Mouse (Mus musculus) gonadal fat pad, adult 2 months (tissue): ENCODE results near the gene Sh3rf1. TPM values are rescaled to one million over a fixed set of nuclear protein-coding genes. Genes with fewer than 3 reads are reported as not detected.

Source experiments
- DNase-seq: peaks from one replicate; pipeline ENCODE4 v3.0.0-alpha.2; 2012; ENCODE audit warnings: low read depth
- polyA plus RNA-seq: library from polyadenylated mRNA; depleted of rRNA; stranded (reverse); fragments of >200 nt; gene quantifications from 2 replicates; pipeline ENCODE4 v1.2.3, GENCODE M21; 2012

The Sh3rf1 gene
- polyA plus RNA-seq, 1 experiment, result 12.7 TPM

DNA sequence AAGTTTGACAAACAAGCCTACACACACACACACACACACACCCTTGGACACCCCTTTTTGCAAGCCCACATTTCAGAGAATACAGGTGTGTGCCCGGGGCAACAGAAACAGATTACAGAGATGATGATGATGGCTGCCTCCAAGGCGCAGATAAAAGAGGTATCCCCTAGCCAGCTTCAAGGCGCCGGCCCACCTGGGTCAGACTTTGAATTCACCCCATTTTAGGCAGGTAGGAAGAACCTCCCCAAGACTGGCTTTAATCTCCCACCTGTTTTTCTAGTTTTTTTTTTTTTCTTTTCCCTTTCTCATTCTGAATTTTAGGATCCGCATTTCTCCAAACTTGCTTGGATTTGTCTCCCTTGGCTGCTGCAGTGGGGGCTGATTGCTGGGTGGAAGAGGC is 389 bp upstream of the Sh3rf1 start:
- DNase-seq, result no peak

DNA sequence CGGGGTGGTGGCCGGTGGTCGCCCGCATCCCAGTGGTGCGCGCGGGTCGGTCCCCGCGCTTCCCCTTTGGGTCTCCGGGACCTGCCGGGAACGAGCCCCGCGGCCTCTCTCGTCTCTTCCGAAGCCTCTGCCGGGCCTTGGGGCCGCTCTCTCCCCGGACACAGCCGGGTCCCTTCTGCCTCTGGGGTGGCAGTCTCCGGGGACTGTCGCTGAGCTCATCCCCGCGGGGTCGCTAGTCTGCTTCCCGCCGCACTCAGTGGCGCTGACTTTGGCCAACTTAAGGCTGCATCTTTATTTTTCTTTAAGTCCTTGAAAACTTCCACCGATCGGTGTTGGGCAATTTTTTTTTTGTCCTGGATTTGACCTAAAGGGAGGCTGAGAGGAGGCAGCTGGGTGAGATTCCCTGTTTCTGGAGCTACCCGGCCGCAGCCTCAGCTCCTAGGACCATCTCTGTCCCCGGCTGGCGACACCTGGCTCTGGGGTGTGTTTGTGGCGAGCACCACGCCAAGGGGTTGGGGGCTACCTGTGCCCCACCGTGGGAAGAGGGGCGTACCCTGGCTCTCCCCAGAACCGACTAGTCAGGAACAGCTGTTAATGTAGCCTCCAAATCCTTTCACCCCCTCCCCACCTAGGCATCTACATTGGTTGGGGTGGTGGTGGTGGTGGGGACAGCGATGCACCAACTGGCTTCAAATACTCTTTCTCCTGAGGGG is 864 bp downstream of the Sh3rf1 start:
- no peak for DNase-seq

DNA sequence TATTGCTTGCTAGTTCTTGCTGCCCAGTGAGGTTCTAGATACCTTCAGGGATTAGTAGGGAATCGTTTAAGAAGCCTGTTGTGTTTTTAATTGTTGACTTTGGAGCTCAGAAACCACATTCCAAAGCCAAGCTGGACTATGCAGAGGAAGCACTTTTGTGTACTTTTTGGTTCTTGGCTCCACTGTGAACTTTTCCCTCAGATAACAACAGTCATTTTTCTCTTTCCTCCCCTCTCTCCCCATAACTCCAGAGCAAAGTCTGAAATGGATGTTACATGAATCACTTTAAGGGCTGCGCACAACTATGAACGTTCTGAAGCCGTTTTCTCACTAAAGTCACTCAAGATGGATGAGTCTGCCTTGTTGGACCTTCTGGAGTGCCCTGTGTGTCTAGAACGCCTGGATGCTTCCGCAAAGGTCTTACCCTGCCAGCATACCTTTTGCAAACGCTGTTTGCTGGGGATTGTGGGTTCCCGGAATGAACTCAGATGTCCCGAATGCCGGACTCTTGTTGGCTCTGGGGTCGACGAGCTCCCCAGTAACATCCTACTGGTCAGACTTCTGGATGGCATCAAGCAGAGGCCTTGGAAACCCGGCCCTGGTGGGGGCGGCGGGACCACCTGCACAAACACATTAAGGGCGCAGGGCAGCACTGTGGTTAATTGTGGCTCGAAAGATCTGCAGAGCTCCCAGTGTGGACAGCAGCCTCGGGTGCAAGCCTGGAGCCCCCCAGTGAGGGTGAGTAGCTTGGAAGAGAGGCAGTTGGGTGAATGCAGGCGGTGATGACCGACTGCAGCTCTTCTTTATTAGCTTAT is 2.1 kb downstream of the Sh3rf1 start:
- no peak for DNase-seq

DNA sequence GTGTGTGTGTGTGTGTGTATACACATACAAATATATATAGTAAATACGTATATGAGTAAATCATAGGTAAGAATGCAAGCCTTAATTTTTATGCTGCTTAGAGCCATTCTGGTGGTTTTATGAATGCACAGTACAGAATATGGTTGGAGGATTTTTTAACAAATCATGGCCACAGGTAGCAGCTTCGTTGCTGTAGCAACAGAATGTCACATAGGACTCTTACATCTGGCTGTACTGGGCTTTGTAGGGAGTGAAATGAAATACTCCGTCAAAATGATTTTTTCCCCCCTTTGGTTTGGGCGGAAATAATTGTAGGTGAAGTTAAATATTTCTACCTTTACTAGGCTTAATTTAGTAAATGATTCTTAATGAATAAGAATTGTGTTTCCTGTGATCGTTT is 3.0 kb downstream of the Sh3rf1 start:
- no peak for DNase-seq

DNA sequence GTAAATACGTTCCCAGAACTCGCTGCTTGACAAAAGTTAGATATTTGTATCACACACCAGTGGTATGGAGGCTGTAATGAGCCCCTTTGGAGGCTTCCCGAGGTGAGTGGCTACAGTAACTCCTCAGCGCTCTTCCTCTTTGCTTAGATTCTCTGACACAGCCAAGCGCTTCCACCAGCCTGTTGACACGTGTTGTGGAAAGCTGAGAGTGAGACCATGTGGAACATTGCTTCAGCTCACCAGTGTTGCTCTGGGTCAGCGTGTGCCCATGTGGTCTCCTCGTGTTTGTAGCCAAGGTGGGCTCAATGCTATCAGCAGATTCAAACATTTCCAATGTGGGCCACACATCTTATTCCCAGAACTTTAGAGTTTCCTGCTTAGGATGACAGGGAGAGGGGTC is 5.0 kb downstream of the Sh3rf1 start:
- no peak for DNase-seq

DNA sequence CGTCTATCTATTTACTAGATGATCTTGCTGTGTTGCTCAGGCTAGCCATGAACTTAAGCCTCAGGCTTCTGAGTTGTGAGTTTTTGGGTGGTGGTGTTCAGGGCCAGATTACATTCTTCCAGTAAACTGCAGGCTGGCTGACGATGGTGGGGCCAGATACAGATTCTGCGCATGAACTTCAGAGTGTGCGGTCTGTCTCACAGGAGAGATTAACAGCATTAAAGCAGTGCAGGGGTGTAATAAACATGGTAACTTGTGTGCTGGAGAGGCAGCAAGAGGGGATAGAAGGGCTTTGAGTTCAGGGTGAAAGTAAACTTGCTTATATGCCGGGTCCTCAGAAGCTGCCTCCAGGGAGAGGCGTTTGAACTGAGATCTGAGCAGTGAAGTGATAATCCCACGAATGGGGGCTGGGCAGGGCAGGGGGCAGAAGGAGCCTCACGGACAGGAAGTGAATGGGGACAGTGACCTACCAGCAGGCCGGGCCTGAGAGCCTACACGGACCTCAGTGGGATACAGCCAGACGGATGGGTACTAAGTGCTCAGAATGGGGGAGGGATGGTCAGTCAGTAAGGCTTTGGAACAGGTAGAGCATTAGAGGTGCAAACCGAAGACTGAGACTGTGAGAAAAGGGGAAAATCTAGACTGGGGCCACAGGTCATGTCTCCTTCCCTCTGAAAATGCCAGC is 6.0 kb downstream of the Sh3rf1 start:
- DNase-seq, result no peak

DNA sequence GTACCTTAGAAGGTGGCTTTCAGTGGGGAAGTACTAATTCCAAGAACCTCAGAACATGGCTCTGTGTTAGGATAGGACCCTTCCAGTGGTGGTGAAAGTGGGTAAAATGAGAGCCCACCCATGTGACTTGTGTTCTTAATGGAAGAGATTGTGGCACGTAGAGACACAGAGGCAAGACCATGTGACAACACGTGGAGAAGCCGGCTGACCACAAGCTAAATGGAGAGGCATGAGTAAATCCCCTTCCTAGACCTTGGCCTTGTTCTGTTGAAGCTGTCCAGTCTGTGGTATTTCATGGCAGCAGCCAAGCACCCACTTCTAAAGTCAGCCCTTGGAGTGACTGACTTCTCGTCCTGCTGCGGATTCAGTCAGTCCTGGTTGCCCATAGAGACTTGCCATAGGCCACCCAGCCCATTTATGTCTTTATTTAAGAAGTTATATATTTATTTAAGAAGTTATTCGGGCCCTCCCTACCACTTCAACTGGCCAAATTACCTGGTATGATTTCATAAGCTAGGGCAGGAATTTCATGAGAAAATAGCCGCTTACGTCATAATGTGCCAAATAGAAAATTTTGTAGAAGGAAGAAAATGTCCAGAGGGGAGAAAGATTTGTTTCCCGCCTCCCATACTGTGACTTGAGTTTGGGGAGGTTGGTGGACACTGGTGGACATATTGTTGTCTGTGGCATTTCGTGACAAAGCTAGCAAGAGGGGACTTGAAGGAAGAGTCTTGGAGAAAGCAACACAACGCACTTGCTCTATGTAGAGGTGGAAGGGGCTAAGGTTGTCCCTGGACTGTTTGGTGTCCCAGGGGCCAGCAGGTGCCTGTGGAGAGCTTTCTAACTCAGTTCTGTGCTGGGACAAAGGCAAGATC is 7.4 kb downstream of the Sh3rf1 start:
- no peak for DNase-seq

DNA sequence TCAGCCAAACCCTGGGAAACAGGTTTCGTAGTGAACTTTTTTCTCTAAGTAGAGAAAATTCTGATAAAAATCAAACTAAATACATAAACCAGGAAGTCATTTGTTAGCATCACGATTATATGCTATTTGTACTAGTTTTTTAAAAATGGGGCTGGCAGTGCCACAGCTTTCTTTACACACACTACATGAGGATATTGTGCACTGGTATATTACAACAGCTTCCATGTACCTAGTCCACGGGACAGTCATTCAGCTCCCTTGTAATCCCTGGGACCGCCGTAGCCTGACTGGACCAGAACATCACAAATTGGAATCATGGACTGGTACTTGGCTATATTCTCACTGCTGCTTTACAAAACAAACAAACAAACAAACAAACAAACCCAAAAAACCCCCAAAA is 11.8 kb downstream of the Sh3rf1 start:
- no peak for DNase-seq

DNA sequence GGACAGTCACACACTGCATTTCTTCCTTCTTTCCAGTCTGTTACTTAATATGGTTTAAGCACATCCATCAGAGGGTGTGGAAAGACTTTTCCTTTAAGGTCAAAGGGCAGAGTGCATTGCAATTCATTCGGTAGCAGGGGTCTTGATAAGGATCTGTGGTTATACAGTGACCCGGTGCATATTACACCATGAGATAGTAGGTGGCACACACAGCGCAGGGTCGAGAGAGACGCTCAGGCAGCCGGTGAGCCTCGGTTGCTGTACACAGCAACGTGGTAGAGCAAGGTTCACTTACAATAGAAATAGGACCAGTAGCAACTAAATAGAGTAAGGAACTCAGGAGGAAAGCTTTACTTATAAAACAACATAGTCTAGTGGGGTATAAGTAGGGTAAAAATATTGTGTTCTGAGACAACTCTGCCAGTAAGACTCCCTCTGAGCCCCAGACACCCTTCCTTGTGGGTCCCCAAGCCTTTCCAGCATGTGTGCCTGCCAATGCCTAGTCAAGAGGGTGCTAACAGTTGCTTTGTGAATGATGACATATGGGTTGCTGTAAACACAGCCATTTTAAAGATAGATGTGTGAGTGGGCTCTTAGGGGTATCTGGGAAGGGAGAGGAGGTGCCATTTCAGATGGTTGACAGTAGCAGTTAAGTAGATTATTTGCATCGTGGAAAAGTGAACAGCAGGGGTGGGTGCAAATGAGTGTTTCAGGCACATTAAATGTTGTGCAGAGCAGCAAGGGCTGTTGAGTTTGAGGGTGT is 13.0 kb downstream of the Sh3rf1 start:
- no peak for DNase-seq

DNA sequence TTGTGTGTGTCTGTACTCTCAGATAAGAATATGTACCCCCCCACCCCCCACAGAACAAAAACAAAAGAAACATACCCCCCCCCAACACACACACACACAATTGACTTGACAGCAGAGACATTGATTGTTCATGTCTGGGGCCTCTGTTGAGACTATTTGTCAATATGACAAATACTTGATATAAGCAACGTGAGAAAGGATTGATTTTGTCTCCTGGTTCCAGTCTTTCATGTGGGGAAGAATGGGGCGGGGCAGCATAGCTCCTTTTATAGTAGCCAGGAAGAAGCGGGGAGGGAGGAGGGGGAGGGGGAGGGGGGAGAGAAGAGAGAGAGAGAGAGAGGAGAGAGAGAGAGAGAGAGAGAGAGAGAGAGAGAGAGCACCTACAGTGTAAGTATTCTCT is 15.9 kb downstream of the Sh3rf1 start:
- DNase-seq, result no peak

DNA sequence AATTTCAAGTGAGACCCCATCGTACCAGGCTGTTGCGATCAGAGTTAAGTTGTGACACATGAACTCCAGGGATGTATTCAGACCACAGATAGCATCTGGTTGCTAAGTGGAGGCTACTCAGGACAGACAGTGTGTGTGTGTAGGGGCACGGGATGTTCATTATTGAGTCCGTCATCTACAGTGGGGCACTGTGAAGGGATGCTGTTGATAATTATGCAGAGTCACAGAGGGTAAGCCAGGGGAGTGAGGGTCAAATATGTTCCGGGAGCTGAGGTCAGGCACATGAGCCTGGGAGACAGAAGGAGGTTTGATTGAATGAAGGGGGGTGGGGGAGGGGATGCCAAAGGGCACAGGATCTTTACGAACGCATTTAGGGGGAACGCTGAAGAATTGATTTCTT is 17.6 kb downstream of the Sh3rf1 start:
- no peak for DNase-seq

DNA sequence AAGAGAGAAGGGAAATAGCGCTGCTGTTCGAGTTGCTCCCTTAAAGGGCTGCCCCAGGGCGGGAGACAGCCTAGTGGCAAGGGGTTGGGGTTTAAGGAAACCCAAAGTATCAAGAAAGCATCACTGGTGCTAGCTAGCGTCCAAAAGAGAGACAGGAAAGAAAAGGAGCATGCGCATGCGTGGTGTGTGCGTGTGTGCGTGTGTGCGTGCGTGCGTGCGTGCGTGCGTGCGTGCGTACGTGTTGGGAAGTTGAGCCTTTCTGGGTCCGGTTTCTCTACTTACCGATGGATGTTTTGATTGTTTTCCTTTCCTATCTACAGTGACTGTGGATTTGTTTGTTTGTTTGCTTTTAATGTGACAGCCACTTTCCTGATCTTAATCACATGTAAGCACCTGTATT is 19.2 kb downstream of the Sh3rf1 start:
- no peak for DNase-seq

DNA sequence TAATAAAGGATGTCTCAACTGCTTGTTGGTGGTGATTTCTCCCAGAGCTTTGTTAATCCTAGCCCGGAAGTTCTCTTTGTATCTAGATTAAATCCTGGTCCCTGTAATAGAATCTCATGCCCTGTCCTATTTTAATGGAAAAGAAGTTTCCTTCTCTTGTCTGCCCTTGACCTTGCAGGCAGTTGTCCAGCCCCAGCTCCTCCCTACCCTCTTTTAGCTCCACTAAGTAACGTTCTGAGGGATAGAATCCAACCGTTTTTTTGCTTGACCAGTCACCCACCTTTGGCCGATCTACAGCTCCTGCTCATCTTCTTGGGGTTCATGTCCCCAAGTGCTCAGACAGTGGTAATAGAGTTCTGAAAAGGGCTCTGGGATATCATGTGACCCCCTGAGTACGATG is 19.8 kb downstream of the Sh3rf1 start:
- DNase-seq, result no peak

DNA sequence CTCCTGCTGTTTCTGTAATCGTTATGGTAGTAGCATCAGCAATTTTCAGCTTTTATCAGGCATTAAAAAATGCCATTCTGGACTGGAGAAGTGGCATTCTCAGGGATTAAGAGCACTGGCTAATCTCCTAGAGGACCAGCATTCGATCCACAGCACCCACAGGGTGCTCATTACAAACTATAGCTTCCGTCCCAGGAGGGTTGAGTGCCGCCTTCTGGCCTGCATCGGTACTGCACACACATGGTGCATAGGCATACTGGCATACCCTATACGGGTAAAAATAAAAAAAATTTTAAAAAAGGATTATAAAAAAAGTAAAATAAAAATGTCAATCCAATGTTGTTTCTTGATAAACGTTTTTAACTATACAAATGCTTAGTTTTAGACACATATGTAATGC is 20.5 kb downstream of the Sh3rf1 start:
- no peak for DNase-seq

DNA sequence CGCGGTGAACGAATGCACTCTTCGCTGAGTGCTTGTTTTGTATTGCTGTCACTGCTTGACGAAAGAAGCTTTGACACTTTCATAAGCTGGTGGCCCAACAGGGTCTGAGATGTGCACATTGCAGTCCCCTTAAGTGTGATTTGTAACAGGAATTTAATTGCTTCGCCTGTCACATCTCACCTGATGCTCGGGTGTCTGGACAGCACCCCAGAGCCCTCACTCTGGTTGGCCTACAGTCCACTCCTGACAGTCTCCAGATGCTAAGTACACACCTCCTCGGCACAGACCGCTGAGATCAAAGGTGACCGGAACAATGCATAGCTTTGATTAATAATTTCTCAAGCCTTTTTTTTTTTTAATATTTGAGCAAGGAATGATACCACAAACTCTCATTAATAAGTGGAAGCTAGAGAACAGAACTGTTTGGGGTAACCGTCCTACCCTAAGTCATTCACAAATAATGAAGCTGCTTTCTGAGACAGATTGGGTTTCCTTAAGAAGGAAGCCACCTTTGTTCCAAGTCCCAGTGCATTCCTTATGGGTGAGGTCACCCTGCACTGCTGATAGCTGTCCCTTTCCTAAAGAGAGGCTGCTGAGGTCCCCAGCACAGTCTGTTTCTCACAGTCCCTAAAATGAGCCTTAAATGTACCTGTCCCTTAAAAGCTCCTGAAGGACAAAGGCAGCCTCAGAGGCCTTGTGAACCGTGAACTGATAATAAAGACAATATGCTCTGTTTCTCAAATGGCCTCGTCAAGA is 23.8 kb downstream of the Sh3rf1 start:
- no peak for DNase-seq

DNA sequence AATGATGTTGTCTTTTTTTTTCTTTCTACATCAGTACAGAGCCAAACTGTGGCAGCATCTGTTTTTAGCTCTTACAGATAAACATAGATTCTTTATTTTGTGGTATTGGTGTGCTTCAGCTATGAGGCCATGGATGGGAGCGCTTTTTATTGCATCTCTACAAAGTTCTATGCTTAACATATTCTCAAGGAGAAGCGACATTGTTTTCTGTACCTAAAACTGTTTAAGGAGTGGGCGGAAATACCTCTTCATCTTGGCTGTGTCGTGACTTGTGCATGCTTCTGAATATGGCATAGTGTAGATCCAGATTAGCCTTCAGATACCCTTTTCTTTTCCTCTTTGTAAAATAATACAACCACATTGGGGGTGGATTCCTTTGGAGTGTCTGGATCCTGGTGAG is 25.8 kb downstream of the Sh3rf1 start:
- DNase-seq, result no peak

DNA sequence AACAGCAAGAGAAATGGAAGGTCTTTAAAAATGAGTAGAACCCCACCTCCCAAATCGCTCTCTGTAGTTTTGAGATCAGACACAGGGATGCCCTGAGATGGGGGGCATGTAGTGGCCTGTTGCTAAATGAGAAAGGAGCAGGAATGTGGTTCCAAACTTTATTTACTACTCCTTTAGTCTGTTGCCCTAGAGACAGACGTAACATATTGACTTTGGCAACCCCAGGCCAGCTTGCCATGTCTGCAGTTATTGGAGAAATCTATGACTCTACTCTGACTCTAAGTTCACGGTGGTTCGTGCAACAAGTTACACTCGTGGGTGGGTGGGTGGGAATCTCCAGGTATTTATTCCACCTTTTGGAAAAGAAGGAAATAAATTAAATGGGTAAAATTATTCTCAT is 30.5 kb downstream of the Sh3rf1 start:
- no peak for DNase-seq

DNA sequence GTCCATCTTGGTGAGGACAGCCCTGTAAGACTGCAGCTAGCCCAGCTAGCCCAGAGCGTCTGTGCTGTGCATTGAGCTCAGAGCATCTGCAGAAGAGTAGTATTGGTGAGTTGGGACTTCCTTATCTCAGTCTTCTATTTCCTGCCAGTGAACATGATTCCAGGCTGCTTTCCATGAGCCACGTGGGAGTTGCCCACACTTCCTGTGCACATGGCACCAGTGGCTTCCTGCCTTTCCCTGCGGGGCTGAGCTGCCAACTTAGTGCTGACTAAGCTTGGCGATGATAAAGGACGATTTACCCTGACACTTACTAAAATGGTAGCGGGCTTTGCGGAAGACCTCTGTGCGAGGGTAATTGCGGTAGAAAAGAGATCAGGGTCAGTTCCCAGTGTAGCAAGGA is 35.2 kb downstream of the Sh3rf1 start:
- no peak for DNase-seq

DNA sequence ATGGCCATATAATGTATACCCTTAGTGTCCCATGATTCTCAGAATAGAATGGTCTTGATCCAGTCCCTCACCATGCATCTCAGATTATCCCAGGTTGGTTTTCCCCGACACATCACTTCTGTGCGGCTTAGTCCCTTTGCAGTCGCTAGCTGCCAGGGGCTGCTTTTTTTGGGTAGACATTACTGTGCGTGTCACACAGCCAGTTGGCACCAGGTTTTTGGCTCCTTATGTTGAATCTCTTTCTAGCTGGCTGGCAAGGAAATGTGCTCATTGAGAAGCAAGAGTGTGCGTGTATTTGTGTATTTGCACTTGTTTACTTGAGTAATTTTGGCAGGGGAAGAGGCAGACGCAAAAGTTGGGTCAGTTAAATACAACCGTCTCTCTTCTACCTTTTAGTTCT is 35.9 kb downstream of the Sh3rf1 start:
- DNase-seq, result no peak

DNA sequence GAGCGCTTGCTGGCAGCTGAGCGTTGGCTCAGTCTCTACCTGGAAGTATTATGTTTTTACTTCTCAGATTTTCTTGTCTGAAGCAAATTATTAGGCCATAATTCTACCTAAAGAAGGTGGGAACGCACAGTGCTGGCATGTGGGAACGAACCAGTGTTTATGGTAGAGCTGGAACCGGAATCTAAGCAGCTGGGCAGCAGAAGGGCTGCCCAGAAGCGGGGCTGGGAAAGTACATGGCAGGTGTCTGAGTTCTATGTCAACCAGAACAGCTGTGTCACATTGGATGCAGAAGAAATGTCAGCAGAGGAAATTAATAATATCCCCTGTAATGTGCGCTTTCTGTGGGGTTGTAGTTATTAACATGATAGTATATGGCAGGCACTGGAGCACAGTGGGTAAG is 36.9 kb downstream of the Sh3rf1 start:
- DNase-seq, result no peak
